Mouse (Mus musculus): ENCODE measurements around the gene Ankrd11.

The Ankrd11 gene

DNA sequence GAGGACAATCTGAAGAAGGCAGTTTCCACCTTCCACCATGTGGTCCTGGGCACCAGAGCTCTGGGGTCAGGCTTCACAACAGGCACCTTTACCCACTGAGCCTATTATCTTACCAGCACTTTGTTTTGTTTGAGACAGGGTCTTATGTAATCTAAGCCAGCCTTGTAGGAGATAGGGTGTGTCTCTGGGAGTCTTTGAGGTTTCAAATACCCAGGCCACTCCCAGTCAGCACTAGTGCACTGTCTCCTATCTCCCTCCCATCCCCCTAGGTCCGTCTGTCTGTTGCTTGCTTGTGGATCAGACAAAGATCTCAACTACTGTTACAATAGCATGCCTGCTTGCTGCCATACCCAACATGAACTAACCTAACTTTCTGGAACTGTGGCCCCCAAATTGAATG, 81.1 kb downstream of the Ankrd11 start:
- no peak for DNase-seq (ENCODE audit: low spot score)

DNA sequence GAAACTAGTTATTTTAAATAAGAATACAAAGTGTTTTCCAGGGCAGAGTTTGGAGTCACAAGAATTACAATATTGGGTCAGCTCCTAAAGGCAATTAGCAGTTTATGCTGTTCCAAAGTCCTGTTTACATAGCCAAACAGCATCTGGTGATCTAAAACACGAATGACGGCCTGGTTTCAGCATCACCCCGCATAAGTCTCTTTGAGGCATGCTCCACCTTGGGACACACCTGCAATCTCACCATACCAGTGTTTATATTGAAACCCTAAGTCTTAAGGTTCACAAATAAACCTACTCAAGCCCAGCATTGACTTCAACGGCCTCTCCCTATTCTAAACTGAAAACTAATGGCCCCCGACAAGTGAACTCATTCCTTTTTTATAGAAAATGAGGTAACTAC, 81.8 kb downstream of the Ankrd11 start:
- no peak for DNase-seq (ENCODE audit: low spot score)

DNA sequence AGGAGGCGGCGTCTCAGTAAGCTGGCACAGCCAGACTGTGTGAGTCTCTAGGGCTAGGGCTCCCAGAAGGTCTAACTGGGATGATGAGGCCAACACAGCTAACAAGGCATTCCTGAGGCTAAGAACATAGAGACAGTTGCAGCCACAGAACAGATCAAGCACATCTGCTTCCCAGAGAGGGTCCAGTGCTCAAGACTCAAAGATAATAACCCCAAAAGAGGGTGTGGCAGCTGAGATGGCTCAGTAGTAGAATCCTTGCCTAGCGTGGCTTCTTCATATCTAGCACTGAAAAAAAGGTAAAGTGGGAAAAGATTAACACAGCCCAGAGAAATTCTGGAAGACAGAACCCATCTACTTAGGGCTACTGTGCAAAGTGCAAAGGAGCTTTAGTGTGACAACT, 86.1 kb downstream of the Ankrd11 start:
- no peak for DNase-seq (ENCODE audit: low spot score)

DNA sequence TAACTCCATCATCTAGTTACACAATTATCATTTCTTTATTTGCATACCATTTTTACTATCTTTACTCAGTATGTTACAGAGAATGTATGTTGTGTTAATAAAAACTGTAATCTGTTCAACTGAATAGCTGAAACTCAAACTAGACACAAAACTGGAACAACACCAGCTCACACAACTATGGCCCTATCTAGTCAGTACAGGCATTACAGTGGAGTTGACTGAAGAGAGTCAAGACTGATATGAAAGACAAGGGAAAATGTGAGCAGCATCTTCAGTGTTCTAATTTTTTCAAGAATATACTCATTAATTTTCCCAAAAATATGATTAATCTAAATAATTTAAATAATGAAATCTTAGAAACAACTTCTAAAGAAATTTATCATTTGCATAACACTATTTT, 86.9 kb downstream of the Ankrd11 start:
- no peak for DNase-seq (ENCODE audit: low spot score)

DNA sequence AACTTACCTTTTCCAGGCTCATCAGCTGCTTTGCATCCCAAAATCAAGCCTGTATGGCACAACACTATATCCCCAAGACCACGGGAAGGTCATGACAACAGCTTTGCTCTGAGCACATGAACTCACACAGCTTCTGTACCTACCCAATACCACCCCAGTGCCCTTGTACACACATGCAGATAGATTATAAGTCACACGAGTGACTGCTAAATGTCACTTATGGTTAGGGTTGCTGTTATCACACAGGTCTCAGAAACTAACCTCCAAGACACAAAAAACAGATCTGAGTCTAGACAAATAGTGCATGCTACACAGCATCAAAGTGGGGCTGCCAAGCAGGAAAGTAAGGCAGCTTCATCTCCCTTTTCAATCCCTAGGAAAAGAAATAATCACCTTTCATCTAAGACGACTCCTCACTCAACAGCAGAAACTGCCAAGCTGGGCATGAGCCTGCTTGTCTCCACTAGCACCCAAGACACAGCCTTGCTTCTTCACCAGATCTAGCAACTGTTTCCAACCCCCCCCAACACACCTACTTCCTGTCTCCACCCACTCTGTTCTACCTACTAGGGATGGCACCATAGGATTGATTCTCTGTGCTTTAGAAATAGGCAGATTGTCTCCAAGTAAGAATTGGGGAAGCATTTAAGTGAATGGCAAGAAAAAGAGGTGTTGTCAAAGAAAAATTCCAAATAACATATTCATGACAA, 87.8 kb downstream of the Ankrd11 start:
- no peak for DNase-seq (ENCODE audit: low spot score)

DNA sequence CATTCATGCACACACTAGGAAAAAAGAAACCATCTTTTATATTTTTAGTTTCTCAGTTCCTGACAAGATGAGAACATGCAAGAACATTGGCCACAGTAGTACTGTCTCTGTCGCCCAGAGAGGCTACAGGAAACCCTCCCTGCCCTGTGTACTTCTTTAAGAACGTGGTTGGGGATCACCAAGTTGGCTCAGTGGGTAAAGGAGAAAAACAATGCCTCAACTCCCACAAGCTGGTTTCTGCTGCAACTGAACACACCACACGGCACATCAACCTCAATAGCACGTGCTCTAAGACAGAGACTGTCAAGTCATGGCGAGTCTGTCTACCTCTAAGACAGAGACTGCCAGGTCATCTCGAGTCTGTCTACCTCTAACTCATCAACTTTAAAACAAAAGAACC, 89.0 kb downstream of the Ankrd11 start:
- DNase-seq (ENCODE audit: low spot score) = no peak

DNA sequence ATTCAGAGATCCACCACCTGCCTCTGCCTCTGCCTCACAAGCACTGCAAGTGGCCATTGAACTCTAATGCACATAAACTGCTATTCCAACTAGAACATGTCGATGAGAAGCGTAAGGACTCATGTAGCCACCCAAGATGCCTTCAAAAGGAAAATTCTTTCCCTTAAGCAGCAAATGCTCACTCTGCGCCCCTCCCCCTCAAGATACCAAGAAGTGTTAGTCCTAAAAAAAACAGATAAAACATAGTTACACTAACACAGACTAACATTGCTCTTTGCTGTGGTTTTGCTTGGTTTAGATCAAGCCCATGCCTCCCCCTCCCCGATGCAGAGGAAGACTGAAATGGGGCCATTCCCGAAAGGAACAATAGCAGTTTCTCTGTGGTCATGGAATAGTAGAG, 90.6 kb downstream of the Ankrd11 start:
- DNase-seq (ENCODE audit: low spot score) = no peak

DNA sequence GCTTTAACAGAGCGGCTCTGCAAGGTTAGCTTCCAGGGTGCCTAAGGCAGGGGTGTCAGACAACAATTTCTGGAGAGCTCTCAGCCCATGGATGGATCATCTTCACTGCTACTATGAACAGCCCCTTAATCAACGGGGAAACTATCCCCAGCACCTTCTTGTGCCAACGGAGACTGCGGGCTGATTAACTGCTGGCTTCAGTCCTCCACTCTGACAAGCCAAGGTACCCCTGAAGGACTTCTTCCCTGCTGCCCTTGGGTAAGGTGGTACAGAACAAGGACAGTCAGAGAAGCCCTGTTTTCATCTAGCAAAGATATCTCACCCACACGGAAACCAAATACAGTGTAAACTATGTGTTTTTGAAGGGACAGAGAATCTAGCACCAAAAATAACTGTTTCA, 92.4 kb downstream of the Ankrd11 start:
- no peak for DNase-seq (ENCODE audit: low spot score)

DNA sequence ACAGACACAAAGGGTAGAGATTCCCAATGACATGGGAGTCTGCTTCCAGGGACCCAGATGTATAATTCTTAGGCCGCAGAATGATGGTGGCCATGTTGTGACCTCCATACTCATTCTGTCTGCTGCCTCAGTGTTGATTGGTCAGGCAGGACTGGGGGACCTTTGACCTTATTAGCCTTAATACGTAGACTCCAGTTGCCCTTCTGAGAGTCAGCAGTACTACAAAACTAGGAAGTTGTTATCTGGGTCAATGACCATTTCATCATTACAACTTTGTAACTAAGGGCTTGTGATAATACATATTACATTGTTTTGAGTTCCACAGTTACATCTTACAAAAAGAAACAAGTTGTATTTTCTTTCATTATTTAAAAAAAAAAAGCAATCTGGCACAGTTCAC, 96.3 kb downstream of the Ankrd11 start:
- DNase-seq (ENCODE audit: low spot score) = no peak

DNA sequence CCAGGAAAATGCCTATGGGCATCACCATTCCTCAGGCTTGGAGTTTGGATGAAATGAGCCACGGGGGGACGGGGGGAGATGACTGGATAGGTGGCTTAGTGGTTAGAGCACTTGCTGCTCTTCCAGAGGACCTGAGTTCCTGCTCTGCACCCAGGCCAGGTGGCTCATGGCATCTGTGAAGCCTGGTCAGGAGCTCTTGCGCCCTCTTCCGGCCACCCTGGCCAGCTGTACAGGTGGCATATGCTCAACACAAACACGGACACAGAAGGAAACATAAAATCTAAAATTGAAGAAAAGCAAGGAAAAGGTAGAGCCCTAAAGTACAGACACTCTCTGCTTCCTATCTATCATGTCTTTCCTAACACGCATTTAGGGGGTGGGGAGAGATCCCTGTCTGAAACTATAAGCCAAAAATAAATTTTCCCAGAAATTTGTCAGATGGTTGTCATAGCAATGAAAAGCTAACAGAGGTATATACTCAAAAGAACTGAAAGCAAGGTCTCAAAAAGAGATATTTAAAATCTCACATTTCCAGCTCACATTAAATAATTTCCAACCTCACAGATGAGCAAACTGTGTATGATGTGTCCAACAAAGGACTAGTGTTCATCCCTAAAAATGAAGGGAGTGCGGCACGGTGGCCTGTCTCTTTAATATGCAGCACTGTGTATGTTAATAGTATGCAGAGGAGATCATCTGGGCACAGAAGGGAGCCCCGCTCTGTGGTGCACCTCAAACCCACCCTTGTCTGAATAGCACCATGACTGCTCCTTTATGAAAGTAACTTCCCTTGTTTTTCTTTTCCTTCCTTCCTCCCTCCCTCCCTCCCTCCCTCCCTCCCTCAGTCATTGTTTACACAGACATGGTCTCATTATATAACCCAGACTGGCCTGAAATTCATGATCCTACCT, 99.0 kb downstream of the Ankrd11 start:
- no peak for DNase-seq (ENCODE audit: low spot score)

DNA sequence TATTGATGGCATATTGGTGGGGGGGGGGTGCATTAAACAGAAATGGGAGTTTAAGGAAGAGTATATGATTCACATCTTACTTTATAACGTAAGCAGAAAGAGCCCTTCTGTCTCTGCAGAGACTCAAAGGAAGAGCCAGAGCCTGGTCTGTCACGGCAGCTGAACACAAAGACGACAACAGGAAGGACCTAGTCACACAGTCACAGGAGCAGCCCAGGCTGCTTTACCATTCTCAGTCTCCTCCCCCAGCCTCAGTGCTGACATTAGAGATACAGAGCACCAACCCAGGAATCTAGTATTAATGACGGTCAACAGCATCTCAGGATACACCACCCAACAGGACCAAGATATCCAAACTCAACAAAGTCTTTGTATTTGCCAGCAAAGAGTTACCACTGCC, 103.5 kb downstream of the Ankrd11 start:
- DNase-seq (ENCODE audit: low spot score) = no peak

DNA sequence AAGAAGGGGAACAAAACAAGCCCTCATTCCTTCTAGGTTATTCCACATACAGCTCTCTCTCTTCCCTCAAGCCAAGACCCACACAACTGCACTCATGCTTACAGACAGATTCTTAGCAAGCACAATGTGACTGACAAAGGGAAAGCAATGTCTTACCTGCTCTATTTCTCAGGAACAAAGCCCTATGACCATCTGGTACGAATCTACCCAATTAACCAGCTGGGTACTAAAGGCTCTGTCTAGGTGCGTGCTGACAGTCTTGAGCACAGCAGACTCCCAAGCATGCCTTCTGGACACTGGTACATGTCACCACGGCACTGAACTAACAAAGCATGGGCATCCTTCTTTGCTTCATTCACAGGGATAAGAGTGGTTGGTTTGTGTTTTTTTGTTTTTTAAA, 103.9 kb downstream of the Ankrd11 start:
- DNase-seq (ENCODE audit: low spot score) = no peak

DNA sequence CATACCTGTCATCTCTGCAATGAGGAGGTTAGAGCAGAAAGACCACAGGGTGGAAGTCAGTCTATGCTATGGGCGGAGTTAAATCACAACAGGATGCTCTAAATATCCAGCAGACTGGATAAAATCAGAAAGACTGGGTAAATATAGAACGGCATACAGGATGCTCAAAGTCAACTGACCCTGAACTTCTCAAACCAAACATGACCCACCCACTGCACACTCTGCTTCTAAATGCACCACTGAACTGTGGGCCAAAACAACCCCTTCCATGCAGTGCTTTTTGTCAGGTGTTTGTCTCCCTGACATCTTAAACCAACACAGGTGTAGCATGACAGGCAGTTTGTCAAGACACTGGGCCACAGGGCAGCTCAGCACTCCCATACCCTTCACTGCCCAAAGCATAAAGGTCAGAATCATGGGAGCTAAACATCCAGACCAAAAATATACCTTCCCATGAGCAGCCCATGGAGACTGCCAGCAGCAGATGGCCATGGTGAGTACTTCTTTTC, 104.5 kb downstream of the Ankrd11 start:
- DNase-seq (ENCODE audit: low spot score) = no peak

DNA sequence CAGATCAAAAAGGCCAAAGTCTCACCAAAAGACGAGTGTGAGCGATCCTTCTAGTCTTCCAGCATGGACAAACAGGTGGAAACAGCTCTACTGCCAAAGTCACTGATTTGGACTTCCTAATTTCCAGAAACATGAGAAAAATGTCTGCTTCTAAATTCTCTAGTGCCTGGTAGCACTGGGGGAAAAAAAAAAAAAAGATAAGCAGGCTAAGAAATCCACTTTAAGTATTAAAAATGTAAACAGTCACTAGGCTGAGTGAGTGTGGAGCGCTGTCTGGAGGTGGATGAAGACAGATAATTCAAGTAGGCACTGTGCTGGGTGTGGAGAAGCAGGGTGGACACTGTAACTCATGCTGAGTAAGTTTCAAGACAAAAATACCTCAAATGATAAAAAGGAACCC, 106.2 kb downstream of the Ankrd11 start:
- DNase-seq (ENCODE audit: low spot score) = no peak

DNA sequence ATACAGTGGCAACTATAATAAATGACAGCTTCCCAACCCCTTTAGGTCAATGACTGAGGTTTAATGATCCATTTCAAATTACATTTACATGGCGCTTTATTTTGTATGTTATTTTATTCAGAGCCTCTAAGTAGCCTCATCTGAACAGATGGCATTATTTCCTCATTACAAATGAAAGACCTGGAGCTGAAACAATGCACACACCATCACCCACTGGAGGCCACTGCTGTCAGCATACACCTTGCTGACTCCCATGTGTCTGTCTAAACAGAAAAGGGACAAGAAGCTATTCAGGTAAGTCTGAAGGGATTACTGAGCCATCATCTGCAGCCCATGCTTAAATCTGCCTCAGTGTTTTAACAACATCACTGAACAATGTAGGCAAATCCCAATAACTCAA, 107.0 kb downstream of the Ankrd11 start:
- no peak for DNase-seq (ENCODE audit: low spot score)

DNA sequence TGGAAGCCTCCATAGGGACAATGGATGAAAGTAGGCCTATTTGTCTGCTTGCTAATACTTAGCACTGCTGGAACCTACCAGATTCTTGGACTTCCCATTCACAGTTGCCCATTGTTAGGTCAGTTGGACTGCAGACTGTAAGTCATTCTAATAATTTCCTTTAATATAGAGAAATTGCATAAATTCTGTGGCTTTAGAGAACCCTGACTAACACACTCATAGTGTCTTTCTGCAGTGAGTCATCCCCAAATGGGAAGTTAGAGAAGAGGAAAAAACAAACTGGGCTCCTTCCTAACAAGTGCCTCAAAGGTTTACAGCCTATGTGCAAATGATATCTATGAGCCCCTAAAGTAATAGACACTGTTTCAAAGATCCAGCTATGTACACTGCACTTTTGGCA, 108.1 kb downstream of the Ankrd11 start:
- no peak for DNase-seq (ENCODE audit: low spot score)

DNA sequence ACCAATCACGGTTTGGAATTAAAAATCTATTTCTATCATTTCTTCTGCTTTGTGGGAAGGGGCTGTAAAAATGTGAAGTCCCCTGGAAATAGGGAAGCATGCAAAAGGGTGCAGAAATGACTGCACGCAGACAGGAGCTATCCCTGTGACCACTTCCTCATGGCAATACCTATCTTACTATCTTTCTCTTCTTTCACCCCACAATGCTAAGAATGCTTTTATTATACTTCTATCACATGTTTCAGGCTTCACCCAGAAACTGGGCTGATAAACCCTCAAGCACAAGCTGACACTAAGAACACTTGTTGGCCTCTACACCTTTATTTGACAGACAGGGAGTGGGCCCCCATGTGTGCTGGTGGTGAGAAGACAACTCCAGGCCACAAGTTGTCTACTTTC, 109.5 kb downstream of the Ankrd11 start:
- DNase-seq (ENCODE audit: low spot score) = no peak

DNA sequence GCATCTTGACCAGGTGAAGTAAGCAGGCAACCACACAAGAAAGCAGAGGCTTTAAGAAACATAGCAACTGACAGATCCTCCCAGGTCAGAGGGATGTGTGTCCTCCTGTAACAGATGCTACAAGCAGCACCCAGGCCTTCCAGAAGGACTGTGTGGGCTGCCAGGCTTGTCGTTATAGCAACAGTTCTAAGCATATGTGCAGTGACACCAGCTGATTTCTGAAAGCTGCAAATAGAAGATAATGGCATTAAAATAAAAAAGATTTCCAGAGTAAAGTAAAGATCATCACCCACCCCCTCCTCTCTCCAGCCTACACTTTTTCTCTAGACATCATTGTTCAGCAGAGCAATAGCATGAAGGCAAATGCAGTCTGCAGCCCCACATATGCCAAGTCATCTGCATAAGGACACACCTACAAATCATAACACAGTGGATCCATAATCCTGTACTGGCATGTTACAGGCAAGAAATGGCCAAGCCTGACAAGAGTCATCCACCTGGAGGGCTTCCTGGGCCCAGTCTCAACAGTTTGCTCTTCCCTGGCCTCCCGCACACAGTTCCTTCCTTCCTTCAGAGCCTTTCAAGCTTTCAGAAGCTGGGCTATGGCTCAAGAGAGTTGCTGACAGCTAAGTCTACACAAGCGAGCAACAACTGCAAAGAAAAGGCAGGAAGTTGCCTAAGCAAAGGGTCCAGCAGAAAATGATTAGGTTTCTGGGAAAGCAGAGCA, 110.1 kb downstream of the Ankrd11 start:
- DNase-seq (ENCODE audit: low spot score) = peak; percentile 45

DNA sequence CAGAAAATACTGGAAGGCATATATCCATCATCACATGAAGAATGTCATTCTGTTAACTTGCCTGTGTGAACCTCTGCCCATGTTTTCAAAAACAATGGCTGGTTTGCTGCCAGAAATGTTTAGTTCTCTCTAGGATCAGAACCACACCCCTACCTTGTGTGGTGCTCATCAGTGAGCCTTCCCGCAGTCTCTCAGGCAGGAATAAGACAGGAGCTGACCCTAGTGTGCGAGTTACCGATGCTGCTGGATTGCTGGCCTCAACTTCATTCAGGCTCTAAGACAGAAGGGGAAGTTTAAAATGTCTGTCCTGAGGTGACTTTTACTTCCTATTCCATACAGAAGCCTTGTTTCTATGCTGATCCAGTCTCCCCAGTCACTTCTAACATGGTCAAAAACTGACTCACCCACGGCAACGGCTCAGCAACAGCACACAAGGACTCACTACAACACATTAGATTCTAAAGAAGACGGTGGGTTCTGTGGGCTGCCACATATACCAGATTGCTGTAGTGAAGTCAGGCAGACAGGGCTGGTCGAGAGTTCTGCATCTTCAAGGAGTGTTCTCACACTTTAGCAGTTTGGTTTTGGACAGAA, 113.3 kb downstream of the Ankrd11 start:
- no peak for DNase-seq (ENCODE audit: low spot score)

DNA sequence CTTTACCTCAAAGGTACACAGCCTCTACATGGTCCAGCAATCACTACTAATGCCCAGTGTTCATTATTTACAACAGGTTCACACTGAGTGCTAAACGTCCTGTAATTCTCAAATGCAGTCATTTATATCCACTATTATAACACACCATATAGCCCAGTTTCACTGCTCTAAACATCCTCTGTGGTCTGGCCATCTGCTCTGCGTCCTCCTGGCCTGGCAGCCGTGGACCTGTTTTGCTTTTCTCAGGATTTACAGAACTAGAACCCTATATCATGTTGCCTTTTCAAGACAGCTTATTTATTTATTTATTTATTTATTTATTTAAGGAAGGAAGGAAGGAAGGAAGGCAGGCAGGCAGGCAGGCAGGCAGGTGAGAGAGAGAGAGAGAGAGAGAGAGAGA, 114.2 kb downstream of the Ankrd11 start:
- no peak for DNase-seq (ENCODE audit: low spot score)

DNA sequence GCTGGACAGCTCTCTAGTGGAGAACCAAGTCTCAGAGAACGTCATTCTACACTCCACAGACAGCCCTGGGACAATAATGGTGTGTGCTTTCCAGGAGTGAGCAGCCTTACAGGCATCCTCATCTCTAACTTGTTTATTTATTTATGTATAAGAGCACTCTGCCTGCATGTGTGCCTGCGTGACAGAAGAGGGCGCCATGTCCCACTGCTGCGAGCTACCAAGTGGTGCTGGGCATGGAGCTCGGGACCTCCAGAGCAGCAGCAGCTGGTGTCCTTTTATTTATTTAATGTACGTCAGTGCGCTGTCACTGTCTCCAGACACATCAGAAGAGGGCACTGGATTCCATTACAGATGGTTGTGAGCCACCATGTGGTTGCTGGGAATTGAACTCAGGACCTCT, 115.3 kb downstream of the Ankrd11 start:
- DNase-seq (ENCODE audit: low spot score) = no peak
